Mouse (Mus musculus): ENCODE measurements around the gene Tcirg1.

DNA sequence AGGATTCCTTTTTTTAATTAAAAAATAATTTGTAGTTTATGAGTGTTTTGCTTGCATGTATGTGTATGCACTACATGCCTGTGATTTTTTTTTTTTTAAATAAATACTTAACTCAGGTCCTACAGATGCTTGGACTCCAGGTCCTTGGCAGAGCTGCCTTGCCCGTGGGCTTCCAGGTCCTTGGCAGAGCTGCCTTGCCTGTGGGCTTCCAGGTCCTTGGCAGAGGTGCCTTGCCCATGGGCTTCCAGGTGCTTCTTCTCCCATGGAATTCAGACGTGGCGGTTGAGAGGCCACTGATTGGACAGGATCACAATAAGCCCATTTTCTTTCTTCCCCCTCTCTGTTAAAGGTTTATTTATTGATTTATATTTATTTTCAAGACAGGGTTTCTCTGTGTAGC, 49.7 kb downstream of the Tcirg1 start:
- no peak for TF ChIP-seq CTCF (IDR thresholded peaks at IDR 0.05; ENCODE audit: control insufficient read depth, insufficient read depth, insufficient read length)
- TF ChIP-seq USF1 (IDR thresholded peaks at IDR 0.05; ENCODE audit: low read depth), result no peak
- TF ChIP-seq CEBPB (IDR thresholded peaks at IDR 0.05; ENCODE audit: low read depth), result no peak
- TF ChIP-seq MAX (IDR thresholded peaks at IDR 0.05), result no peak
